Mouse (Mus musculus) bone marrow, adult 2 months (tissue): ENCODE data around the gene Atp8a2.

Experiments used
- CTCF ChIP-seq: fragments of 200-500 bp; IDR thresholded peaks from 2 replicates; pipeline ENCODE4 v1.5.1; 2011; ENCODE audit warnings: low read length, control low read depth; ENCODE audit not compliant: control insufficient read depth, insufficient read depth
- POLR2A ChIP-seq: fragments of 200-500 bp; IDR thresholded peaks from 2 replicates; pipeline ENCODE4 v1.6.1; 2011; ENCODE audit warnings: low read depth, mild to moderate bottlenecking, control low read depth, low read length, borderline replicate concordance; ENCODE audit not compliant: control insufficient read depth

GRCm38 (mm10) chr14:59783348-59784341 is 413.3 kb downstream of the Atp8a2 start:
- no peak for TF ChIP-seq POLR2A
- no peak for TF ChIP-seq CTCF
